Comparison of ENCODE assay signal across 8 mouse cellular contexts in the genomic region with DNA sequence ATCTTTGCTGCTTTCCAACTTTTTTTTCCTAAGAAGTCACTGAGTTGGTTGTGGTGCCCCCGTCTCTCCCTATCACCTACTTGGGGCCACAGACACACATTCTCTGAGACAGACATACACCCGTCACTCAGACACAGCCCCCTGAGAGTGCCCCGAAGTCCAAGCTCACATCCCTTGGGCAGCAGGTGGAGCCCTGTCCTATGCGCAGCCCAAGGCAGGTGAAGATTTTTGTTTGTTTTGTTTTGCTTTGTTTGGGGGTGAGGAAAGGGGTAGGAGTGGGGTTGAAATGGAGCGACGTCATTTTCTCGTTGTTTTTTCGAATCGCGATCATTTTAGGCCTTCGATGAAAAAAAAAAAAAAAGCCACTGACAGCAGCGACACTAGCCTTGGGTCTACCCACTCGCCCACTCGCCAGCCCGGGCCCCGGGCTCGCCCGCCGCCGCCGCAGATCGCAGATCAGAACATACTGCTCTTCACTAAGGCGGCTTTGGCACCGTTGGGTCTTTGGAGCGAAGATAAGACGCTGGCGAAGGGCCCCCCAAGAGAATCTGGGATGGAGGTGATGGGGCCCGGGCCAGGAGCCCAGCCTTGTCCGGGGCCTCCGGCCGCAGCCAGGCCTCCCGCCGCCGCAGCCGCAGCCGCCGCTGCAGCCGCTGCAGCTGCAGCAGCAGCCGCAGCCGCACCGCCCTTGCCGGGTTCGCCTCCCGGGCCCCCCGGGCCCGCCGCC. TPM values are rescaled to one million over a fixed set of nuclear protein-coding genes. Genes with fewer than 3 reads are reported as not detected.
DNase-seq lines count a peak whose midpoint lies in the region; ATAC-seq and TF ChIP-seq lines count a peak whose summit lies in the region.

No protein-coding gene starts in this region.

- H3K36me3 ChIP-seq in kidney, postnatal 0 days (ENCODE audit: insufficient read depth, low read length), result no peaks in the 10 kb centered on the region
- no peaks in the 10 kb centered on the region for H3K36me3 ChIP-seq in embryonic facial prominence, embryonic 11.5 days (replicated peaks; ENCODE audit: control insufficient read depth, insufficient read depth, low read depth, low read length)
- H3K36me3 ChIP-seq in hindbrain, embryonic 10.5 days, result no peaks in the 10 kb centered on the region
- H3K36me3 ChIP-seq in midbrain, embryonic 13.5 days, result no peaks in the 10 kb centered on the region

- under 1% methylated on average over 47 of the region's 47 CpGs for WGBS in kidney, postnatal 0 days
- under 1% methylated on average over 36 of the region's 47 CpGs for WGBS in embryonic facial prominence, embryonic 11.5 days
- WGBS in hindbrain, embryonic 10.5 days, result under 1% methylated on average over 47 of the region's 47 CpGs
- WGBS in midbrain, embryonic 13.5 days, result under 1% methylated on average over 45 of the region's 47 CpGs

- no peak for DNase-seq in kidney, postnatal 0 days (ENCODE audit: low spot score)
- DNase-seq in kidney, postnatal 14 days, result no peak
- peak; percentile 27 for DNase-seq in embryonic facial prominence, embryonic 11.5 days (ENCODE audit: low spot score)
- peak; percentile 67 for DNase-seq in hindbrain, embryonic 10.5 days (ENCODE audit: low spot score)
- no peak for DNase-seq in cerebellum, adult 9-11 months
- no peak for DNase-seq in right cerebral cortex, postnatal 10 days (ENCODE audit: low spot score in 2 of 2)
- no peak for DNase-seq in right cerebral cortex, postnatal 36 days (ENCODE audit: low spot score in 2 of 2)

- H3K27me3 ChIP-seq in kidney, postnatal 0 days (ENCODE audit: insufficient read depth, low read length), result peaks cover 91% of the 10 kb centered on the region
- H3K27me3 ChIP-seq in embryonic facial prominence, embryonic 11.5 days (ENCODE audit: control insufficient read depth, insufficient read depth, low read length), result peaks cover 67% of the 10 kb centered on the region
- peaks cover 100% of the 10 kb centered on the region for H3K27me3 ChIP-seq in hindbrain, embryonic 10.5 days (ENCODE audit: insufficient read depth, poor library complexity, severe bottlenecking)
- H3K27me3 ChIP-seq in midbrain, embryonic 13.5 days, result peaks cover 98% of the 10 kb centered on the region

- TF ChIP-seq CTCF in kidney, postnatal 0 days (IDR thresholded peaks at IDR 0.05; ENCODE audit: low read depth), result peak; percentile 14; the same call in 1 of the 2 replicates

- H3K4me1 ChIP-seq in kidney, postnatal 0 days (replicated peaks; ENCODE audit: insufficient read depth, low read length), result no peaks in the 10 kb centered on the region
- H3K4me1 ChIP-seq in embryonic facial prominence, embryonic 11.5 days (ENCODE audit: control insufficient read depth, insufficient read depth, low read length), result peaks cover 5% of the 10 kb centered on the region
- peaks cover 15% of the 10 kb centered on the region for H3K4me1 ChIP-seq in hindbrain, embryonic 10.5 days (replicated peaks)
- H3K4me1 ChIP-seq in midbrain, embryonic 13.5 days (replicated peaks), result peaks cover 6% of the 10 kb centered on the region

- H3K9ac ChIP-seq in kidney, postnatal 0 days (ENCODE audit: low read depth, low read length), result no peak overlapping the region
- peak overlapping the region; percentile 25; the same call in 1 of the 2 replicates for H3K9ac ChIP-seq in embryonic facial prominence, embryonic 11.5 days (replicated peaks; ENCODE audit: low read length)
- no peak overlapping the region for H3K9ac ChIP-seq in midbrain, embryonic 13.5 days (replicated peaks)

- H3K27ac ChIP-seq in kidney, postnatal 0 days, result no peak overlapping the region
- no peak overlapping the region for H3K27ac ChIP-seq in embryonic facial prominence, embryonic 11.5 days (replicated peaks; ENCODE audit: low read depth, low read length)
- H3K27ac ChIP-seq in hindbrain, embryonic 10.5 days, result peak overlapping the region; percentile 85
- no peak overlapping the region for H3K27ac ChIP-seq in midbrain, embryonic 13.5 days

- H3K4me3 ChIP-seq in kidney, postnatal 0 days (replicated peaks; ENCODE audit: low read depth, low read length), result peak overlapping the region; percentile 19
- peak overlapping the region; percentile 34 for H3K4me3 ChIP-seq in embryonic facial prominence, embryonic 11.5 days (ENCODE audit: low read depth, low read length)
- peak overlapping the region; percentile 55 for H3K4me3 ChIP-seq in hindbrain, embryonic 10.5 days
- H3K4me3 ChIP-seq in midbrain, embryonic 13.5 days (replicated peaks), result peak overlapping the region; percentile 23

- no peak for ATAC-seq in kidney, postnatal 0 days (replicated peaks; ENCODE audit: low FRiP score, low read depth)
- ATAC-seq in embryonic facial prominence, embryonic 11.5 days (replicated peaks; ENCODE audit: insufficient number of reproducible peaks, low FRiP score, low TSS enrichment, low read depth), result no peak
- peak; percentile 61; the same call in 1 of the 2 replicates for ATAC-seq in midbrain, embryonic 13.5 days

- H3K4me2 ChIP-seq in kidney, postnatal 0 days (ENCODE audit: low read length), result peak overlapping the region; percentile 49
- H3K4me2 ChIP-seq in embryonic facial prominence, embryonic 11.5 days (ENCODE audit: low read depth, low read length), result peak overlapping the region; percentile 48
- peak overlapping the region; percentile 48 for H3K4me2 ChIP-seq in midbrain, embryonic 13.5 days (replicated peaks)

- no peaks in the 10 kb centered on the region for H3K9me3 ChIP-seq in kidney, postnatal 0 days (replicated peaks; ENCODE audit: low read length)
- no peaks in the 10 kb centered on the region for H3K9me3 ChIP-seq in embryonic facial prominence, embryonic 11.5 days (replicated peaks; ENCODE audit: control insufficient read depth, low read length)
- no peaks in the 10 kb centered on the region for H3K9me3 ChIP-seq in hindbrain, embryonic 10.5 days
- no peaks in the 10 kb centered on the region for H3K9me3 ChIP-seq in midbrain, embryonic 13.5 days

RNA-seq across cellular contexts. Expression of gene Phox2b, which starts 3.3 kb away (rescaled TPM):
- polyA plus RNA-seq in kidney, postnatal 0 days (2015; fragmentation: Nextera tagmentation; extraction: Ambion mirVana), result 0.21 TPM in 1 of 2 replicates, not detected in the other
- polyA plus RNA-seq in embryonic facial prominence, embryonic 11.5 days (2014; fragmentation: Nextera tagmentation; extraction: Ambion mirVana), result 4.1 and 5.1 TPM in 2 replicates
- 26.9 and 45.5 TPM in 2 replicates for polyA plus RNA-seq in hindbrain, embryonic 10.5 days (2016; fragmentation: Nextera tagmentation; extraction: Ambion mirVana)
- polyA plus RNA-seq in midbrain, embryonic 13.5 days (2015; fragmentation: Nextera tagmentation; extraction: Ambion mirVana), result 1.1 and 2.0 TPM in 2 replicates

Comparison
In these comparisons a context has a peak if more than half of its experiments do, and no peak if none do; other contexts are left out.
1. DNase-seq: peak in embryonic facial prominence, embryonic 11.5 days (single experiment) and hindbrain, embryonic 10.5 days (single experiment); none in kidney, postnatal 0 days (single experiment), kidney, postnatal 14 days (single experiment), cerebellum, adult 9-11 months (single experiment), right cerebral cortex, postnatal 10 days (0 of 2) and right cerebral cortex, postnatal 36 days (0 of 2).
2. Peak in every context shown above with its lines, with median percentiles within 50 percentile points of each other: H3K4me2 ChIP-seq and H3K4me3 ChIP-seq.